Mouse (Mus musculus) MEL (cell line): ENCODE measurements at regions not wholly inside any gene's neighbourhood (a gene's known extent, or its start where the extent isn't known, plus 50 kb on each side); places are given as distances from the start of the nearest gene placed in this dataset.

Experiments
- DNase-seq: peaks from one replicate; pipeline ENCODE4 v3.0.0; 2011; ENCODE audit warnings: low read depth, low spot score
- H3K27ac ChIP-seq: 2 replicates; pipeline ENCODE4 v1.5.1; 2012; ENCODE audit warnings: low read depth, mild to moderate bottlenecking, control low read depth, low read length, moderate library complexity; ENCODE audit not compliant: control insufficient read depth
- H3K27me3 ChIP-seq, 2 experiments: fragments of 150-350 bp in 1 of 2; sonication (generic) in 1 of 2; 2 replicates each; pipeline ENCODE4 v1.6.1; 2012; ENCODE audit warnings: low read length in 2 of 2, mild to moderate bottlenecking in 2 of 2, improper control_type of control experiment in 1 of 2, moderate library complexity in 1 of 2; ENCODE audit not compliant: insufficient read depth in 2 of 2, control insufficient read depth in 1 of 2
- H3K36me3 ChIP-seq, 2 experiments: 2 replicates each; pipeline ENCODE4 v1.6.1; 2012 to 2014; ENCODE audit warnings: low read length in 2 of 2, improper control_type of control experiment in 1 of 2, inconsistent platforms in 1 of 2, mild to moderate bottlenecking in 1 of 2; ENCODE audit not compliant: insufficient read depth in 2 of 2, control insufficient read depth in 1 of 2
- H3K4me1 ChIP-seq, 2 experiments: fragments of 150-350 bp in 1 of 2; sonication (generic) in 1 of 2; 2 replicates each; pipeline ENCODE4 v1.6.1; 2012; ENCODE audit warnings: low read length in 2 of 2, improper control_type of control experiment in 1 of 2, mild to moderate bottlenecking in 1 of 2; ENCODE audit not compliant: insufficient read depth in 2 of 2, control insufficient read depth in 1 of 2
- H3K4me3 ChIP-seq, 2 experiments: fragments of 150-350 bp in 1 of 2; sonication (generic) in 1 of 2; 2 replicates each; pipeline ENCODE4 v1.5.1; 2012; ENCODE audit warnings: low read depth in 2 of 2, low read length in 2 of 2, mild to moderate bottlenecking in 2 of 2, moderate library complexity in 2 of 2, control low read depth in 1 of 2, improper control_type of control experiment in 1 of 2; ENCODE audit not compliant: control insufficient read depth in 1 of 2, insufficient read depth in 1 of 2
- H3K79me2 ChIP-seq: 2 replicates; pipeline ENCODE4 v1.6.1; 2012; ENCODE audit warnings: mild to moderate bottlenecking, low read length, moderate library complexity; ENCODE audit not compliant: control insufficient read depth, poor library complexity, insufficient read depth
- H3K9ac ChIP-seq: 2 replicates; pipeline ENCODE4 v1.6.1; 2012; ENCODE audit warnings: low read depth, mild to moderate bottlenecking, control low read depth, low read length, moderate library complexity; ENCODE audit not compliant: control insufficient read depth, poor library complexity, severe bottlenecking
- H3K9me3 ChIP-seq: fragments of 150-350 bp; sonication (generic); replicated peaks from 2 replicates; pipeline ENCODE4 v1.6.1; 2012; ENCODE audit warnings: mild to moderate bottlenecking, low read length, improper control_type of control experiment, moderate library complexity; ENCODE audit not compliant: insufficient read depth
- BHLHE40 ChIP-seq: IDR thresholded peaks from 2 replicates; pipeline ENCODE4 v1.6.1; 2012; ENCODE audit warnings: low read depth, mild to moderate bottlenecking, inconsistent platforms, low read length, improper control_type of control experiment, borderline replicate concordance
- CHD1 ChIP-seq: IDR thresholded peaks from 2 replicates; pipeline ENCODE4 v1.6.1; 2012; ENCODE audit warnings: low read depth, mild to moderate bottlenecking, inconsistent platforms, low read length, improper control_type of control experiment
- CHD2 ChIP-seq: IDR thresholded peaks from 2 replicates; pipeline ENCODE4 v1.6.1; 2011; ENCODE audit warnings: low read length, improper control_type of control experiment
- CTCF ChIP-seq, 3 experiments: IDR thresholded peaks in 2 of 3; conservative IDR thresholded peaks in 1 of 3; 2 replicates each; pipeline ENCODE4 v1.5.1; 2011 to 2012; ENCODE audit warnings: low read length in 3 of 3, low read depth in 2 of 3, mild to moderate bottlenecking in 2 of 3, improper control_type of control experiment in 1 of 3, inconsistent platforms in 1 of 3, mixed read lengths in 1 of 3, moderate library complexity in 1 of 3; ENCODE audit not compliant: control insufficient read depth in 1 of 3, insufficient read depth in 1 of 3, poor library complexity in 1 of 3, severe bottlenecking in 1 of 3
- E2F4 ChIP-seq: IDR thresholded peaks from 2 replicates; pipeline ENCODE4 v1.6.1; 2011; ENCODE audit warnings: low read depth, low read length, improper control_type of control experiment, borderline replicate concordance
- ELF1 ChIP-seq: IDR thresholded peaks from 2 replicates; pipeline ENCODE4 v1.6.1; 2014; ENCODE audit warnings: low read depth, mild to moderate bottlenecking, inconsistent platforms, low read length, improper control_type of control experiment, moderate library complexity
- ETS1 ChIP-seq: IDR thresholded peaks from 2 replicates; pipeline ENCODE4 v1.6.1; 2012; ENCODE audit warnings: low read depth, mild to moderate bottlenecking, inconsistent platforms, low read length, improper control_type of control experiment, moderate library complexity
- GABPA ChIP-seq: IDR thresholded peaks from 2 replicates; pipeline ENCODE4 v1.6.1; 2012; ENCODE audit warnings: low read depth, mild to moderate bottlenecking, inconsistent platforms, low read length, improper control_type of control experiment, moderate library complexity
- GATA1 ChIP-seq: IDR thresholded peaks from 2 replicates; pipeline ENCODE4 v1.6.1; 2011; ENCODE audit warnings: low read depth, low read length, improper control_type of control experiment
- HCFC1 ChIP-seq: IDR thresholded peaks from 2 replicates; pipeline ENCODE4 v1.6.1; 2012; ENCODE audit warnings: low read depth, mild to moderate bottlenecking, inconsistent platforms, low read length, improper control_type of control experiment, moderate library complexity
- JUND ChIP-seq: IDR thresholded peaks from 2 replicates; pipeline ENCODE4 v1.6.1; 2011; ENCODE audit warnings: low read depth, mild to moderate bottlenecking, improper control_type of control experiment, low read length
- KAT2A ChIP-seq: conservative IDR thresholded peaks from 2 replicates; pipeline ENCODE4 v1.6.1; 2012; ENCODE audit warnings: low read depth, low read length, improper control_type of control experiment, inconsistent platforms
- MXI1 ChIP-seq: IDR thresholded peaks from 2 replicates; pipeline ENCODE4 v1.6.1; 2011; ENCODE audit warnings: mild to moderate bottlenecking, low read depth, low read length, improper control_type of control experiment
- MYB ChIP-seq: IDR thresholded peaks from 2 replicates; pipeline ENCODE4 v1.6.1; 2011; ENCODE audit warnings: mild to moderate bottlenecking, low read depth, low read length, improper control_type of control experiment
- NRF1 ChIP-seq: IDR thresholded peaks from 2 replicates; pipeline ENCODE4 v1.6.1; 2014; ENCODE audit warnings: low read depth, mild to moderate bottlenecking, inconsistent platforms, low read length, improper control_type of control experiment, moderate library complexity; ENCODE audit not compliant: poor library complexity, insufficient read depth, severe bottlenecking
- POLR2A ChIP-seq, 2 experiments: IDR thresholded peaks; 2 replicates each; pipeline ENCODE4 v1.6.1; 2011 to 2012; ENCODE audit warnings: low read length in 2 of 2, mild to moderate bottlenecking in 2 of 2, control low read depth in 1 of 2, improper control_type of control experiment in 1 of 2, low read depth in 1 of 2, moderate library complexity in 1 of 2; ENCODE audit not compliant: control insufficient read depth in 1 of 2, insufficient read depth in 1 of 2, poor library complexity in 1 of 2
- POLR2AphosphoS2 ChIP-seq: IDR thresholded peaks from 2 replicates; pipeline ENCODE4 v1.6.1; 2011; ENCODE audit warnings: low read length, improper control_type of control experiment
- POLR2AphosphoS5 ChIP-seq: IDR thresholded peaks from 2 replicates; pipeline ENCODE4 v1.6.1; 2012; ENCODE audit warnings: low read depth, borderline replicate concordance, mild to moderate bottlenecking, inconsistent platforms, low read length, moderate library complexity, mixed read lengths
- RAD21 ChIP-seq: IDR thresholded peaks from 2 replicates; pipeline ENCODE4 v1.6.1; 2011; ENCODE audit warnings: mild to moderate bottlenecking, low read depth, low read length, improper control_type of control experiment
- RCOR1 ChIP-seq: IDR thresholded peaks from 2 replicates; pipeline ENCODE4 v1.6.1; 2012; ENCODE audit warnings: low read depth, mild to moderate bottlenecking, inconsistent platforms, low read length, improper control_type of control experiment
- SIN3A ChIP-seq: IDR thresholded peaks from 2 replicates; pipeline ENCODE4 v1.6.1; 2012; ENCODE audit warnings: low read length, improper control_type of control experiment, inconsistent platforms
- SMC3 ChIP-seq: IDR thresholded peaks from 2 replicates; pipeline ENCODE4 v1.6.1; 2011; ENCODE audit warnings: low read depth, low read length, improper control_type of control experiment
- TAL1 ChIP-seq: IDR thresholded peaks from 2 replicates; pipeline ENCODE4 v1.6.1; 2012; ENCODE audit warnings: mild to moderate bottlenecking, inconsistent platforms, low read length, moderate library complexity, mixed read lengths
- TBP ChIP-seq: IDR thresholded peaks from 2 replicates; pipeline ENCODE4 v1.8.0; 2011; ENCODE audit warnings: low read depth, low read length, improper control_type of control experiment
- TCF12 ChIP-seq: IDR thresholded peaks from 2 replicates; pipeline ENCODE4 v1.6.1; 2014; ENCODE audit warnings: low read depth, mild to moderate bottlenecking, inconsistent platforms, low read length, improper control_type of control experiment, moderate library complexity
- UBTF ChIP-seq: IDR thresholded peaks from 2 replicates; pipeline ENCODE4 v1.6.1; 2012; ENCODE audit warnings: low read depth, mild to moderate bottlenecking, inconsistent platforms, low read length, improper control_type of control experiment, moderate library complexity, borderline replicate concordance; ENCODE audit not compliant: insufficient read depth
- USF1 ChIP-seq: IDR thresholded peaks from 2 replicates; pipeline ENCODE4 v1.6.1; 2014; ENCODE audit warnings: low read depth, mild to moderate bottlenecking, inconsistent platforms, low read length, improper control_type of control experiment, moderate library complexity
- ZKSCAN1 ChIP-seq: IDR thresholded peaks from 2 replicates; pipeline ENCODE4 v1.6.1; 2012; ENCODE audit warnings: low read depth, mild to moderate bottlenecking, inconsistent platforms, low read length, improper control_type of control experiment, moderate library complexity

DNA sequence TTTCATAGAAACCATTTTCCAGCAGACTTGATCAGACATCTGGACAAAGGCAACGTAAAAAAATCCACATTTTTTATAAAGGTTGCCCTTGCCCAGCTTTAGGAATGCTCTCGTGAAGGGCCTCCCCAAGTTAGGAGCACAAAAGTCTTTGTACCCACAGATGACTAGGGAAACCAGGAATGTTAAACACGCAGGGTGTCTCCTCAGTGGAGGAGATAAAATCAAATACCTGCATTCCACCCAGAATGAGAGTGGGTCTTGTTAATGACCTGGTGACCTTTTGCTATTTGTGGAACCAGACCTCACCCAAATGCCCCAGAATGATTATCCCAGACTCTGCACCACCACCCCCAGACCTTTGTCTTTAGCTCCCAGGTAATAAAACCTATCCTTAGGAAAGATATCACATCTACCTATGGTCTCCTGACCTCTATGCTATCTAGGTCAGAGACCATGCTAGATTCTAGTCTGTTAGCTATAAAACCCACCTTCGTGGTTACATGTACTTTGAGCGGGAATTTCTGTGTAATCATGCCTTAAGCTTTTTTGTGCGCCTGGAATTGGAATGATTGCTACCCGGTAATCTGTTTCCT, 146.6 kb downstream of the Dad1 start:
- Histone ChIP-seq H3K4me1 (peaks cover 5 to 30% of the 10 kb centered on the region in 2 experiments; a peak in 3 of 4 replicates), H3K9ac (no peak overlapping the region), H3K27me3 (peaks cover 0 to 2% of the 10 kb centered on the region in 2 experiments; a peak in 1 of 4 replicates), H3K79me2 (no peaks in the 10 kb centered on the region), H3K27ac (no peak overlapping the region), H3K4me3 (no peak overlapping the region), H3K36me3 (peaks cover 0 to 25% of the 10 kb centered on the region in 2 experiments; a peak in 2 of 4 replicates), H3K9me3 (no peaks in the 10 kb centered on the region)
- no peak for DNase-seq
- TF ChIP-seq TAL1 (no peak), E2F4 (no peak), MYB (no peak), GABPA (no peak), ZKSCAN1 (no peak), GATA1 (no peak), POLR2A (IDR thresholded peaks at IDR 0.05; ENCODE audit: control insufficient read depth in 1 of 2, insufficient read depth in 1 of 2, low read depth in 1 of 2, low read length in 2 of 2, poor library complexity in 1 of 2) (no peak), ELF1 (no peak), NRF1 (no peak), USF1 (no peak), RCOR1 (no peak), SIN3A (no peak), CTCF (IDR thresholded peaks at IDR 0.05 in 2 of 3, conservative IDR thresholded peaks at IDR 0.05 in 1 of 3; ENCODE audit: control insufficient read depth in 1 of 3, insufficient read depth in 1 of 3, low read depth in 2 of 3, low read length in 3 of 3, poor library complexity in 1 of 3, severe bottlenecking in 1 of 3) (no peak), POLR2AphosphoS5 (no peak), CHD1 (no peak), RAD21 (no peak)

DNA sequence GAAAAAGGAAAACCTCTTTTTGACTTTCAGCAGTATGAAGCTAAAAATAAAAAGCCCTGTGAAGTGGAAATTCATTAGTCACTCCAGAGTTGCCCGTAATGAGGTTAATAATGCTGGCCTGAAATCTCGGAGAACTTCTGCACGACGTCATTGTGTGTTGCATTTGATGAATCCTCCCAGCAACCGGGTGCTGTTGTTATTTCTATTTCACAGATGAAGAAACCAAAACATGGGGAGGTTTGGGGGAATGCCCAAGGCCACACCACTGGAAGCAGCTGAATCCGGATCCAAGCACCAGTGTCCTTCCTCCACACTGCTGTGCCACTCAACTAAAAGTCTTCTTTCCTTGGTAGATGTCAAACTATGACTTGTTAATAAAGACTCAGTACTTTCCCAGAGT, 149.7 kb downstream of the Dad1 start:
- Histone ChIP-seq H3K4me3 (no peak overlapping the region), H3K27ac (no peak overlapping the region), H3K79me2 (no peaks in the 10 kb centered on the region), H3K36me3 (peaks cover 0 to 15% of the 10 kb centered on the region in 2 experiments; a peak in 2 of 4 replicates), H3K9ac (no peak overlapping the region), H3K27me3 (peaks cover 0 to 2% of the 10 kb centered on the region in 2 experiments; a peak in 2 of 4 replicates), H3K9me3 (no peaks in the 10 kb centered on the region), H3K4me1 (peaks cover 3 to 23% of the 10 kb centered on the region in 2 experiments; a peak in 3 of 4 replicates)
- no peak for DNase-seq
- TF ChIP-seq ETS1 (no peak), POLR2A (IDR thresholded peaks at IDR 0.05; ENCODE audit: control insufficient read depth in 1 of 2, insufficient read depth in 1 of 2, low read depth in 1 of 2, low read length in 2 of 2, poor library complexity in 1 of 2) (no peak), TCF12 (no peak), SMC3 (no peak), CHD2 (no peak), TBP (no peak), RCOR1 (no peak), POLR2AphosphoS2 (no peak), MXI1 (no peak), KAT2A (no peak), BHLHE40 (no peak), MYB (no peak), JUND (no peak), HCFC1 (no peak), UBTF (no peak), SIN3A (no peak), CHD1 (no peak), GABPA (no peak), NRF1 (no peak)
